Mouse (Mus musculus) stomach, postnatal 0 days (tissue): Measurements from ENCODE around the gene Srsf7.

Experiments
- CTCF ChIP-seq: IDR thresholded peaks from 2 replicates; pipeline ENCODE4 v1.5.1; 2016; ENCODE audit warnings: antibody characterized with exemption, low read depth, mild to moderate bottlenecking, moderate library complexity
- EP300 ChIP-seq: optimal IDR thresholded peaks from 2 replicates; pipeline ENCODE3; 2016; ENCODE audit warnings: antibody characterized with exemption

DNA sequence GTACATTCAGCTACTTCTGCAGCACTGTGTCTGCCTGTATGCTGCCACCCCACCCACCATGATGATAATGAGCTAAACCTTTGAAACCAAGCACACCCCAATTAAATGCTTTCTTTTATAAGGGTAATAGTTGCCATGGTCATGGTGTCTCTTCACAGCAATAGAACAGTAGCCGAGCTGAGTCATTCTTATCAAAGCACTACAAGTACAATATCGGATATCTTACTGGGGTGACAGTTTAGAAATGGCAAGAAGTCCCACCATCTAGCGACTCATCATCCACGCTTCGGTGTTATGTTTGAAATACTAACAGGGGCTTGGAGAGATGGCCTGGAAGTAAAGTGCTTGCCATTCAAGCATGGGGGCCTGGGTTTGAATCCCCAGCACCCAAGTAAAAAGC, 26.7 kb upstream of the Srsf7 start:
- TF ChIP-seq EP300 = no peak
- TF ChIP-seq CTCF = no peak
